Mouse (Mus musculus): ENCODE measurements around the gene Gm49358.

DNA sequence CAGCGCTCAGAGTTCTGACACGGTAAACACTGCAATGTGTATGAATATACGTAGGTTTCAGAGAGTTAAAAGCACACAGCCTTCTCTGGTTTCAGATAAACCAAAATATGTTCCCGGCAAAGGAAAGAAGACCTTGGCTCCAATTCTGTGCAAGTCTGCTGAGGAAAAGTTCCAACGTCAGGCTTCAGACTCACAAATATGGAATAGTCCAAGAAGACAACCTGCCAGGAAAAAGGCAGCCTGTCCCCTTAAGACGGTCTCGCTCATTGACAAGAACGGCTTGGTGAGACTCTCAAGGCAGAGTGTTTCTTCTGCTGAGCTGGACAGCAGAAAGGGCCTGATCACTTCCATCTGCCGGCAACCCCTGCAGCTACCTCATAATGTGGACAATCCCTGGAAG is 12.5 kb downstream of the Gm49358 start:
- TF ChIP-seq CTCF (IDR thresholded peaks at IDR 0.05; ENCODE audit: low read depth) (no peak), EP300 (optimal IDR thresholded peaks at IDR 0.05) (no peak)

Measured in stomach, postnatal 0 days (tissue).